Mouse (Mus musculus) T-helper 2 cell (primary cell): ENCODE measurements around the gene 1700020L24Rik.

Experiments
- in situ Hi-C: fragments of 300-600 bp; cut with MboI, MseI; formaldehyde crosslinking; loops from one replicate; pipeline ENCODE4 v1.15.1; 2025; ENCODE audit warnings: high pct_unique_total_duplicates

Gene 1700020L24Rik

DNA sequence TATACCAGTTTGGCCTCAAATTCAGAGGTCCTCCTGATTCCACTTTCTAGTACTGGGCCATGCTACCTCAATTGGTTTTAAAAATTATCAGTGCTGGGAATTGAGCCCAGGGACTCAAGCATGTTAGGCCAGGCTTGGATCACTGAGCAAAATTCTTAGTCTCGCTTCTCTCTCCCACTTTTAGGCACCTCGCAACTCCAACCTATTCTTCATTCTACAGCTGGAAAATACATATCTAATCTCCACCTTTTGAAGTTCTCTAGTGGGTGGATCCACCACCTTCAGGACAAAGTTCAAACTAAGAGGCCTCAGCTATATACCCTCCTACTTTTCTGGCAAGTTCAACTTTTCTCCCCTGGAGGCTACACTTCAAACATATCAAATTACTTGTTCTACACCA lies 34.3 kb downstream of the 1700020L24Rik start:
- in situ Hi-C loops: no loop called here

DNA sequence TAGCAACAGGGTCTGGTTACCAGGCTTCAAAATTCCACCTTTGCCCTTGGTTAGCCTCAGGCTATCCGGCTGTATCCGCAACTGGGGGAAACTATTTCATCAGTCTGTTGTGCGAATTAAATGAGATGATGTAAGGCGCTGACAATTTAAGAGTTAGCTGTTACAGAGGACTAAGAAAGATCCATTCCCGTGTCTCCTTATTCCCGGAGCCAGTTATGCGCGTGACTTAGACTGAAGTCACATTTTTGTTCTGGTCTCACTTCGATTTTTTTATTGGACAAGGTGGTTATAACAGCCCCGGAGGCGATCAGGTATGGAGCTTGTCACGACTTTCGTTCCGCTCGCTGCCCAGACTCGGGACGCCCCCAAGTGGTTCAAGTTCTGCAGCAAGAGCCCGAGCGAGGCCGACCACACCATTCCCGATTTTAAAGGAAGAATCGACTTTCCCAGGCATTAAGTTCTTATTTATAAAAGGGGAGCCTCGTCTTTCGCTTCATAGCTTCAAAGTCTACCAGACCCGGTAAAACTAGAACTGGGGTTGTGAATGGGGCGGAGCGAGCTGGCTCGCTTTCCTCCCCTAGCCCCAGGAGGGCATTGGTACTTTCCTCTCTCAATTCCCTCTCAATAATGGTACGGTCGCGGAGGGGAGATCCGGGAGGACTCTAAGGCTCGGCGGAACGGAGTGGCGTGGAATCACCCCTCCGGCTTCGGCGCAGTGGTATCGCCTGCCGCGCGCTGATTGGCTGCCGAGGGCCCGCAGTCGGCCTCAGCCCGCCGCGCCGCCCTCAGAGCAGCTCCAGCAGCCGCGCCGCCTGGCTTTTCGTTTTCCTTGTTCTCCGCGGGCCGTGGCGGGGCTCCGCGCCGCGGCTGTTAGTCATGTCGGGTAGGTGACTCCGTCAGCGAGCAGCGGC lies 35.1 kb downstream of the 1700020L24Rik start, which contains the start of gene Taf15:
Gene Taf15 (plus strand): TSS at position 763 of the 911 bp plus-strand sequence.
- in situ Hi-C loops: no loop called here

DNA sequence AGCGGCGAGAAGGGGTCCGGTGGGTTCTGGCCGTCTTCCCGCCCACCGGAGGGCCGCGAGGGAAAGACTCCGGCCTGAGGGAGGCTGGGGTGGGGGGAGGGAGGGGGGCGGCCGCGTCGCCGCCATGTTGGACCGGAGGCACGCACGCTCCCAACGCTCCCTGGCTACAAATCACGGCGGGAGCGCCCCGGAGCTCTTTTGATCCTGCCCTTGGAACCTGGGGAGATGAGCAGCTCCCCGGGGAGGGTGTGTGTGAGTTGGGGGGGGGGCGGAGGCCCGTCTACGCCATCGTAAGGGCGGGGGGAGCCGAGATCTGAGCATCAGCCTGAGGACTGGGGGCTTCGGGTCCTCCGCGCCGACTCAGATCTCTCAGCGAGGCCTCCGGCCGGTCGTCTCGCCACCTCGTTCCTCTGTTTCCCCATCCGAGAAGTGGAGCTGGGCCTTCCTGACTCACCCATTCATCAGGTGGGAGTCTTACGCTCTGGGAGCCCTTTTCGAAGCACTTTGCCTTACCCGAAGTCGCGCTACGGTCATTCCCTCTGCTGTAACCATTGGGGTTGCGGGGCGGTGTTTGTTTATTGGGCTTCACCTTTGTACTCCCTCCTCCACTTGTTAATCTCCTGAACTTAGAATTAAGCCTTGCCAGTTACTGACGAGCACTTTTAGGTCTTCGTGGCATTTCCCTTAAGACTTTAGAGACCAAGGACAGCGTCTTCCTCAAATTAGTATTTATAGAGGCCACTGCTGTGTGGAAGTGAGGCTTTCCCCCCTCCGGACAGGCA lies 35.9 kb downstream of the 1700020L24Rik start:
- in situ Hi-C loops: no loop called here
